Mouse (Mus musculus): Measurements from ENCODE around the gene 9430015G10Rik. TPM values are rescaled to one million over a fixed set of nuclear protein-coding genes. Genes with fewer than 3 reads are reported as not detected.

The 9430015G10Rik gene
- total RNA-seq, 2 experiments from 2014 or later, result 2.1 to 3.1 TPM

DNA sequence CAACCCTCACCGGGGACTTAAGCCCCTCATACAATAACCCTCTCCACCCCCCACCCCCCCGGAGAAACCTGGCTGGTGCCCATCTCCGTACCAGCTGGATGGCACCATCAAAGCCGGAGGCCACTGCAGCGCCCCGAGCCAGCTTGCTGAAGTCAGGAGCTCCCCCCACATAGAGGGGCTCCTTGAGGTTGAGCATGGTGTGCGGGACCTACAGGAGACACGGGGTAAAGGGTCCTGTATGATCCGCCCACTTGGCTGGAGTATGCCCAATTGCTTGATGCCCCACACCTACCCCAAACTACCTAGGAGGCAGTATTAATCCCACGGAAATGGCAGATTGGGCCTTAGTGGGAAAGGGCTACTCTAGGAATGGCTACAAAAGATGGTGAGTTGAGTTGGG is 59.3 kb downstream of the 9430015G10Rik start:
- DNase-seq (ENCODE audit: low spot score), result no peak

DNA sequence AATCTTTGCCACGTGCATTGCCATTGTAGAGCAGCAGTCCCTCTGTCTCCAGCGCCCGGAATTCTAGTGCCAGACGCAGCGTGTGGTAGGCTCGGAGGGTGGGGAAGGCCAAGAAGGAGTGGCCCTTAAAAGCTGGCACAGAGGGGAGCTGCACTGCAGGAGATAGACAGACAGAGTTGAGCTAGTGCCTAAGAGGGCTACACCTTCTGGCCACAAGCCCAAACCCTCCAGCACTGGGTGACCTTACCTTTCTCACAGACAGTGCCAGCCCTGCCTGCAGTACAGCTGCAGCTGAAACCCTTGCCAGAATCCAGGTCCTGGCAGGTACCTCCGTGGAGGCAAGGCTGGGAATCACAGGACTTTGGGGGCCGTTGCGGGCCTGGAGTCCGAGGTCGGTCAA is 62.0 kb downstream of the 9430015G10Rik start:
- DNase-seq (ENCODE audit: low spot score), result no peak

Other genes with a start within 250 kb of the 9430015G10Rik start
- under 1 TPM; 0.09 to 0.12 TPM for gene Tas1r3, start 246.6 kb upstream of the 9430015G10Rik start, total RNA-seq (2021)
- 10 to 100 TPM; 13.0 to 16.2 TPM for gene Cptp, start 240.5 kb upstream of the 9430015G10Rik start, total RNA-seq (2021)
- gene Ints11, start 240.4 kb upstream of the 9430015G10Rik start, total RNA-seq (2021), result 10 to 100 TPM; 13.9 to 14.0 TPM
- gene Pusl1, start 218.2 kb upstream of the 9430015G10Rik start, total RNA-seq (2021), result 10 to 100 TPM; 11.2 to 13.2 TPM
- 1 to 10 TPM; 6.6 to 7.3 TPM for gene Acap3, start 218.2 kb upstream of the 9430015G10Rik start, total RNA-seq (2021)
- 10 to 100 TPM; 62.3 to 66.4 TPM for gene Ube2j2, start 166.2 kb upstream of the 9430015G10Rik start, total RNA-seq (2021)
- 10 to 100 TPM; 16.9 to 19.7 TPM for gene C1qtnf12, start 147.7 kb upstream of the 9430015G10Rik start, total RNA-seq (2021)
- 1 to 10 TPM; 1.3 TPM for gene B3galt6, start 117.3 kb upstream of the 9430015G10Rik start, total RNA-seq (2021)
- 10 to 100 TPM; 77.2 to 85.0 TPM for gene Sdf4, start 117.1 kb upstream of the 9430015G10Rik start, total RNA-seq (2021)
- gene Tnfrsf4, start 96.1 kb upstream of the 9430015G10Rik start, total RNA-seq (2021), result 1 to 10 TPM; 1.2 to 1.3 TPM
- not detected for gene Tnfrsf18, start 83.8 kb upstream of the 9430015G10Rik start, total RNA-seq (2021)
- not detected for gene Ttll10, start 50.6 kb upstream of the 9430015G10Rik start, total RNA-seq (2021)
- not detected for gene Rnf223, start 20.5 kb downstream of the 9430015G10Rik start, total RNA-seq (2021)
- 1 to 10 TPM; 4.8 to 5.6 TPM for gene Agrn, start 87.5 kb downstream of the 9430015G10Rik start, total RNA-seq (2021)
- under 1 TPM; 0.32 to 0.74 TPM for gene Isg15, start 90.8 kb downstream of the 9430015G10Rik start, total RNA-seq (2021)
- 1 to 10 TPM; 3.7 to 4.9 TPM for gene AW011738, start 93.3 kb downstream of the 9430015G10Rik start, total RNA-seq (2021)
- 100 to 1,000 TPM; 143 to 233 TPM for gene Perm1, start 105.9 kb downstream of the 9430015G10Rik start, total RNA-seq (2021)
- gene Plekhn1, start 124.9 kb downstream of the 9430015G10Rik start, total RNA-seq (2021), result 1 to 10 TPM; 5.9 to 6.7 TPM
- gene Noc2l, start 126.0 kb downstream of the 9430015G10Rik start, total RNA-seq (2021), result 10 to 100 TPM; 31.2 to 33.4 TPM
- gene Samd11, start 145.7 kb downstream of the 9430015G10Rik start, total RNA-seq (2021), result not detected
- gene Vmn2r-ps159, start 221.1 kb downstream of the 9430015G10Rik start, total RNA-seq (2021), result not detected

Measured in gastrocnemius, adult 18-20 months (tissue).